Mouse (Mus musculus) kidney, adult 2 months (tissue): ENCODE results near the gene Pdcd10. TPM values are rescaled to one million over a fixed set of nuclear protein-coding genes. Genes with fewer than 3 reads are reported as not detected.

Source experiments
- DNase-seq: peaks from one replicate; pipeline ENCODE4 v3.0.0; 2021
- H3K27ac ChIP-seq: fragments of 200-500 bp; 2 replicates; pipeline ENCODE4 v1.5.1; 2012; ENCODE audit warnings: low read depth, low read length, control low read depth, inconsistent platforms; ENCODE audit not compliant: insufficient read depth
- H3K27me3 ChIP-seq: fragments of 200-500 bp; replicated peaks from 2 replicates; pipeline ENCODE4 v1.6.1; 2012; ENCODE audit warnings: mild to moderate bottlenecking, moderate library complexity, low read length, inconsistent platforms; ENCODE audit not compliant: control insufficient read depth, insufficient read depth
- H3K36me3 ChIP-seq: fragments of 200-500 bp; 2 replicates; pipeline ENCODE4 v1.6.1; 2012; ENCODE audit warnings: mild to moderate bottlenecking, moderate library complexity, low read length, inconsistent platforms; ENCODE audit not compliant: control insufficient read depth, insufficient read depth
- H3K4me1 ChIP-seq: fragments of 200-500 bp; 2 replicates; pipeline ENCODE4 v1.6.1; 2011; ENCODE audit warnings: low read length; ENCODE audit not compliant: control insufficient read depth, insufficient read depth
- H3K4me3 ChIP-seq: fragments of 200-500 bp; 2 replicates; pipeline ENCODE4 v1.5.1; 2011; ENCODE audit warnings: mild to moderate bottlenecking, low read depth, low read length, control low read depth; ENCODE audit not compliant: insufficient read depth
- CTCF ChIP-seq: fragments of 200-500 bp; conservative IDR thresholded peaks from 2 replicates; pipeline ENCODE4 v1.5.1; 2011; ENCODE audit warnings: low read depth, mild to moderate bottlenecking, control low read depth, low read length, moderate library complexity, mixed read lengths; ENCODE audit not compliant: insufficient read depth, insufficient read length
- POLR2A ChIP-seq: fragments of 200-500 bp; IDR thresholded peaks from one replicate; pipeline ENCODE4 v1.6.1; 2011; ENCODE audit warnings: low read depth, low read length, control low read depth
- WGBS: fragments of 180-500 bp; shearing (Covaris S2); methylation state at CpG from one replicate; pipeline ENCODE4 v1.1.7; 2018; 5-methylcytosine and 5-hydroxymethylcytosine counted together
- polyA plus RNA-seq: library from polyadenylated mRNA; depleted of rRNA; stranded (reverse); fragments of >200 nt; gene quantifications from 2 replicates; pipeline ENCODE4 v1.2.3, GENCODE M21; 2012; rRNA removed

The Pdcd10 gene
- polyA plus RNA-seq, 1 experiment = 9.0 TPM

DNA sequence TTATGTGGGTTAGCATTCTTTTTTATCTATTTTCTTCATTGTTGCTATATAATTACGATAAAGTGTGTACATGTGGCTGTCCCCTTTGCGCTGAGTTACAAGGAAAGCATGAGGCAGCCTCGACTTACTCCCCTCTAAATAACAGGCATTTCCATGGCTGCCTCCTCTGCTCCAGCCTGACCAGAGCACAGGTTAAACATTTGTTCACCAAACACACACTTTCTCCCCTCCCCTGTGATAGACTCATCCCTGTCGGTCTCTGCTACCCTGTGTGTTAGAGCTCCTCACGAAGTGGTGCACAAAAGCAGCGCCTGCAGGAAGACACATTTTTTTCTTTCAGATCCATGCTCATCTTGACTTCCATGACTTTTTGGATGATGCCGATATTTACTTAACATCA lies 82.0 kb downstream of the Pdcd10 start:
- TF ChIP-seq POLR2A = no peak
- no peak for TF ChIP-seq CTCF
- Histone ChIP-seq H3K36me3 (no peaks in the 10 kb centered on the region), H3K4me3 (no peak overlapping the region), H3K4me1 (no peaks in the 10 kb centered on the region), H3K27ac (no peak overlapping the region), H3K27me3 (no peaks in the 10 kb centered on the region)
- 76% methylated on average over 7 of the region's 7 CpGs for WGBS
- DNase-seq = no peak

DNA sequence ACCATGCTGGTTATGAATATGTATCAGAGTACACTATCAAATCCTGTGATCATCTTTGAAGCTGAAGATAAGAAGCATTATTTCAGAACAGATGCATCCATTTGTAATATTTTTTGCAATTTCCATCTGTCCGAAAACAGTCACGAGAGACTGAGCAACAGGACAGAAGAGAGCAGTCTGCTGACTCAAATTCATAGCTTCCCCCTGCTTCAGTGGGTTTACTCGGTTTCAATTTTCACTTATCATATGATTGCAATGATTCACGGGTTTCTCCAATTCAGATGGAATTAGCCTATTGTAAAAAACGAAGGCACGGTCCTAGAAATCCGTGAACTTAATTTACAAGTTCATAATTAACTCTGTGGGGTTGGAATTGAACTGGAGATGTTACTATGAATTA lies 88.5 kb downstream of the Pdcd10 start:
- no peaks in the 10 kb centered on the region for H3K36me3 ChIP-seq
- no peak for DNase-seq
- no peak overlapping the region for H3K27ac ChIP-seq
- no peaks in the 10 kb centered on the region for H3K27me3 ChIP-seq
- no peak overlapping the region for H3K4me3 ChIP-seq
- 72% methylated on average over 7 of the region's 7 CpGs for WGBS
- no peaks in the 10 kb centered on the region for H3K4me1 ChIP-seq
- TF ChIP-seq CTCF = no peak
- TF ChIP-seq POLR2A = no peak

Other genes with a start within 250 kb of the Pdcd10 start
- gene Wdr49, start 74.7 kb downstream of the Pdcd10 start, polyA plus RNA-seq = not detected in 2 replicates
- 0.97 and 1.2 TPM in 2 replicates for gene Serpini1, start 691 bp upstream of the Pdcd10 start, polyA plus RNA-seq
- not detected in 2 replicates for gene Gm29133, start 191.3 kb upstream of the Pdcd10 start, polyA plus RNA-seq